In genomic region chr5:111891261-111891693, GRCm38 (mm10) we compare ENCODE assay signal across 9 mouse cellular contexts.
DNase-seq lines count a peak whose midpoint lies in the region; ATAC-seq and TF ChIP-seq lines count a peak whose summit lies in the region.
"Had no signal": no experiment of that assay in that cellular context is flagged by ENCODE, and none has a peak within 500 bp of the region (broad histone marks: within the 10 kb centered on the region; RNA-seq: fewer than 3 reads in every experiment).

No protein-coding gene starts in this region.

- peak overlapping the region; percentile 52; the same call in 1 of the 2 replicates for H3K9ac ChIP-seq in embryonic facial prominence, embryonic 13.5 days
- H3K9ac ChIP-seq in heart, embryonic 13.5 days = no peak overlapping the region
- H3K9ac ChIP-seq: liver, embryonic 14.5 days had no signal

- DNase-seq in Muller cell, postnatal 12 days (ENCODE audit: inconsistent ontology term) = peak; percentile 90
- DNase-seq in lung, adult 2 months = peak; percentile 21
- DNase-seq in cerebellum, postnatal 36 days = no peak
- no peak for DNase-seq in spleen, postnatal 14 days (ENCODE audit: low spot score in 2 of 2)
- DNase-seq in cerebellum, adult 11 months = no peak
- DNase-seq in left cerebral cortex, postnatal 14 days (ENCODE audit: low spot score in 2 of 2) = no peak

- H3K4me3 ChIP-seq in embryonic facial prominence, embryonic 13.5 days = no peak overlapping the region
- no peak overlapping the region for H3K4me3 ChIP-seq in heart, embryonic 13.5 days
- no peak overlapping the region for H3K4me3 ChIP-seq in lung, adult 2 months (replicated peaks; ENCODE audit: extremely low read depth, low read depth, low read length)

- 29% methylated on average over 8 of the region's 8 CpGs for WGBS in embryonic facial prominence, embryonic 13.5 days
- WGBS in heart, embryonic 13.5 days = 45% methylated on average over 8 of the region's 8 CpGs
- WGBS in lung, adult 2 months = 44% methylated on average over 8 of the region's 8 CpGs

- no peaks in the 10 kb centered on the region for H3K36me3 ChIP-seq in embryonic facial prominence, embryonic 13.5 days
- no peaks in the 10 kb centered on the region for H3K36me3 ChIP-seq in heart, embryonic 13.5 days

- peaks cover 85% of the 10 kb centered on the region for H3K4me1 ChIP-seq in embryonic facial prominence, embryonic 13.5 days
- H3K4me1 ChIP-seq in heart, embryonic 13.5 days = peaks cover 31% of the 10 kb centered on the region
- H3K4me1 ChIP-seq in lung, adult 2 months (ENCODE audit: control insufficient read depth, insufficient read depth, low read length) = peaks cover 3% of the 10 kb centered on the region; the same call in 1 of the 2 replicates

- TF ChIP-seq POLR2A in lung, adult 2 months (IDR thresholded peaks at IDR 0.05; ENCODE audit: borderline replicate concordance, extremely low read depth, low read depth, low read length) = no peak

- no peaks in the 10 kb centered on the region for H3K27me3 ChIP-seq in embryonic facial prominence, embryonic 13.5 days
- H3K27me3 ChIP-seq in heart, embryonic 13.5 days (replicated peaks) = peaks cover 25% of the 10 kb centered on the region

- H3K4me2 ChIP-seq in embryonic facial prominence, embryonic 13.5 days = peak overlapping the region; percentile 32; the same call in 1 of the 2 replicates
- no peak overlapping the region for H3K4me2 ChIP-seq in heart, embryonic 13.5 days

- ATAC-seq in embryonic facial prominence, embryonic 13.5 days (ENCODE audit: insufficient number of reproducible peaks, insufficient read depth, low FRiP score, low TSS enrichment, low read depth) = peak; percentile 29
- ATAC-seq in heart, embryonic 13.5 days (ENCODE audit: extremely low read depth, insufficient number of reproducible peaks, low FRiP score, low TSS enrichment) = no peak

- intact Hi-C loops in left cerebral cortex, postnatal 14 days (cut with DNase I) = no loop called here

- TF ChIP-seq CTCF in lung, adult 2 months (IDR thresholded peaks at IDR 0.05; ENCODE audit: insufficient read depth, low read length) = no peak

- no peaks in the 10 kb centered on the region for H3K9me3 ChIP-seq in embryonic facial prominence, embryonic 13.5 days
- no peaks in the 10 kb centered on the region for H3K9me3 ChIP-seq in heart, embryonic 13.5 days

- peak overlapping the region; percentile 98 for H3K27ac ChIP-seq in embryonic facial prominence, embryonic 13.5 days
- peak overlapping the region; percentile 78 for H3K27ac ChIP-seq in heart, embryonic 13.5 days (replicated peaks)
- H3K27ac ChIP-seq: liver, embryonic 14.5 days had no signal

Comparison
In these comparisons a context has a peak if more than half of its experiments do, and no peak if none do; other contexts are left out.
1. DNase-seq: peak in Muller cell, postnatal 12 days (single experiment) and lung, adult 2 months (single experiment); none in cerebellum, postnatal 36 days (0 of 2), spleen, postnatal 14 days (0 of 2), cerebellum, adult 11 months (single experiment) and left cerebral cortex, postnatal 14 days (0 of 2).